Mouse (Mus musculus) forebrain, postnatal 0 days (tissue): ENCODE measurements at regions not wholly inside any gene's neighbourhood (a gene's known extent, or its start where the extent isn't known, plus 50 kb on each side); places are given as distances from the start of the nearest gene placed in this dataset.

Experiments used
- ATAC-seq: fragments of 200-750 bp; cut with Nextera tagmentation; 2 replicates; pipeline ENCODE4 v1.8.0; 2017; ENCODE audit warnings: mild to moderate bottlenecking, moderate library complexity
- DNase-seq: peaks from one replicate; pipeline ENCODE4 v3.0.0-alpha.2; 2015
- H3K27ac ChIP-seq: fragments of 300-500 bp; sonication (generic); 2 replicates; pipeline ENCODE4 v1.5.1; 2014; ENCODE audit warnings: low read depth, mild to moderate bottlenecking, antibody characterized with exemption, low read length, moderate library complexity, mixed read lengths
- H3K27me3 ChIP-seq: fragments of 300-500 bp; sonication (generic); 2 replicates; pipeline ENCODE4 v1.6.1; 2014; ENCODE audit warnings: mild to moderate bottlenecking, low read length, mixed read lengths; ENCODE audit not compliant: insufficient read depth
- H3K36me3 ChIP-seq: fragments of 300-500 bp; sonication (generic); 2 replicates; pipeline ENCODE4 v1.6.1; 2014; ENCODE audit warnings: mild to moderate bottlenecking, moderate library complexity; ENCODE audit not compliant: insufficient read depth
- H3K4me1 ChIP-seq: fragments of 300-500 bp; sonication (generic); 2 replicates; pipeline ENCODE4 v1.6.1; 2014; ENCODE audit warnings: antibody characterized with exemption; ENCODE audit not compliant: insufficient read depth
- H3K4me2 ChIP-seq: fragments of 300-500 bp; sonication (generic); 2 replicates; pipeline ENCODE4 v1.6.1; 2014; ENCODE audit warnings: low read depth, mild to moderate bottlenecking, moderate library complexity
- H3K4me3 ChIP-seq: fragments of 300-500 bp; sonication (generic); 2 replicates; pipeline ENCODE4 v1.5.1; 2014; ENCODE audit warnings: low read depth, low read length, mixed read lengths
- H3K9ac ChIP-seq: fragments of 300-500 bp; sonication (generic); 2 replicates; pipeline ENCODE4 v1.6.1; 2014; ENCODE audit warnings: mild to moderate bottlenecking
- H3K9me3 ChIP-seq: fragments of 300-500 bp; sonication (generic); 2 replicates; pipeline ENCODE4 v1.6.1; 2016; ENCODE audit warnings: low read length
- CTCF ChIP-seq: sonication (generic); IDR thresholded peaks from 2 replicates; pipeline ENCODE4 v1.5.1; 2016; ENCODE audit warnings: antibody characterized with exemption, control low read depth, low read depth
- WGBS: fragments of 180-500 bp; shearing (Covaris S2); extraction: QIAGEN DNeasy Blood & Tissue Kit; methylation state at CpG from one replicate; pipeline ENCODE4 v1.1.7; 2014; 5-methylcytosine and 5-hydroxymethylcytosine counted together

- Histone ChIP-seq H3K4me3 (no peak overlapping the region), H3K9ac (peak overlapping the region; percentile 4; the same call in 1 of the 2 replicates), H3K27me3 (no peaks in the 10 kb centered on the region), H3K27ac (peak overlapping the region; percentile 54), H3K4me1 (peaks cover 8% of the 10 kb centered on the region), H3K36me3 (no peaks in the 10 kb centered on the region), H3K9me3 (no peaks in the 10 kb centered on the region), H3K4me2 (no peak overlapping the region)
- TF ChIP-seq CTCF: no peak
- WGBS: 28% methylated on average over 9 of the region's 9 CpGs
- ATAC-seq: peak; percentile 86
- peak; percentile 56 for DNase-seq
Observed at GRCm38 (mm10) chr3:70500991-70501961, 493.9 kb downstream of the Otol1 start.

GRCm38 (mm10) chr3:70533593-70534321, 526.3 kb downstream of the Otol1 start:
- DNase-seq (peak; percentile 24), ATAC-seq (peak; percentile 93)
- H3K9me3 ChIP-seq: no peaks in the 10 kb centered on the region
- WGBS: 69% methylated on average over 2 of the region's 2 CpGs
- H3K9ac ChIP-seq: no peak overlapping the region
- no peaks in the 10 kb centered on the region for H3K27me3 ChIP-seq
- H3K4me3 ChIP-seq: no peak overlapping the region
- no peak overlapping the region for H3K4me2 ChIP-seq
- no peak for TF ChIP-seq CTCF
- H3K27ac ChIP-seq: no peak overlapping the region
- no peaks in the 10 kb centered on the region for H3K4me1 ChIP-seq
- no peaks in the 10 kb centered on the region for H3K36me3 ChIP-seq

- Histone ChIP-seq H3K4me1 (no peaks in the 10 kb centered on the region), H3K36me3 (no peaks in the 10 kb centered on the region), H3K9ac (no peak overlapping the region), H3K27me3 (no peaks in the 10 kb centered on the region), H3K4me2 (no peak overlapping the region), H3K9me3 (no peaks in the 10 kb centered on the region), H3K27ac (no peak overlapping the region), H3K4me3 (no peak overlapping the region)
- 75% methylated on average over 2 of the region's 2 CpGs for WGBS
- no peak for ATAC-seq
- DNase-seq: no peak
- TF ChIP-seq CTCF: no peak
Observed at GRCm38 (mm10) chr3:70535084-70535483, 527.7 kb downstream of the Otol1 start.

- Histone ChIP-seq H3K4me2 (no peak overlapping the region), H3K9me3 (no peaks in the 10 kb centered on the region), H3K4me3 (no peak overlapping the region), H3K36me3 (no peaks in the 10 kb centered on the region), H3K27me3 (no peaks in the 10 kb centered on the region), H3K27ac (no peak overlapping the region), H3K9ac (no peak overlapping the region), H3K4me1 (no peaks in the 10 kb centered on the region)
- no peak for TF ChIP-seq CTCF
- ATAC-seq (no peak), DNase-seq (no peak)
- WGBS: 62% methylated on average over 1 of the region's 1 CpGs
Observed at GRCm38 (mm10) chr3:70543911-70544310, 536.5 kb downstream of the Otol1 start.

GRCm38 (mm10) chr3:70557821-70558220, 550.4 kb downstream of the Otol1 start:
- Histone ChIP-seq H3K4me3 (no peak overlapping the region), H3K4me2 (no peak overlapping the region), H3K27ac (no peak overlapping the region), H3K27me3 (no peaks in the 10 kb centered on the region), H3K9me3 (no peaks in the 10 kb centered on the region), H3K9ac (no peak overlapping the region), H3K36me3 (no peaks in the 10 kb centered on the region), H3K4me1 (no peaks in the 10 kb centered on the region)
- ATAC-seq (no peak), DNase-seq (no peak)
- TF ChIP-seq CTCF: no peak
- WGBS: 77% methylated on average over 4 of the region's 4 CpGs

- ATAC-seq: peak; percentile 73; the same call in 1 of the 2 replicates
- DNase-seq: peak; percentile 15
- no peak overlapping the region for H3K9ac ChIP-seq
Observed at GRCm38 (mm10) chr3:70566140-70566857, 558.9 kb downstream of the Otol1 start.

More at GRCm38 (mm10) chr3:70566140-70566857, 558.9 kb downstream of the Otol1 start:
- Histone ChIP-seq H3K27ac (no peak overlapping the region), H3K4me2 (no peak overlapping the region), H3K27me3 (no peaks in the 10 kb centered on the region), H3K9me3 (no peaks in the 10 kb centered on the region), H3K4me3 (no peak overlapping the region), H3K4me1 (no peaks in the 10 kb centered on the region), H3K36me3 (no peaks in the 10 kb centered on the region)
- WGBS: 72% methylated on average over 3 of the region's 3 CpGs
- TF ChIP-seq CTCF: no peak
